Mouse (Mus musculus) hindbrain, postnatal 0 days (tissue): Measurements from ENCODE around the gene Auts2. TPM values are rescaled to one million over a fixed set of nuclear protein-coding genes. Genes with fewer than 3 reads are reported as not detected.
A peak's percentile ranks its signal among the peaks of the same experiment; 100 is the strongest.

ENCODE experiments used
- ATAC-seq: fragments of 200-750 bp; cut with Nextera tagmentation; 2 replicates; pipeline ENCODE4 v1.8.0; 2017; ENCODE audit warnings: mild to moderate bottlenecking, moderate TSS enrichment, moderate library complexity
- DNase-seq: peaks from one replicate; pipeline ENCODE4 v3.0.0-alpha.2; 2015; ENCODE audit warnings: low spot score
- H3K27ac ChIP-seq: fragments of 300-500 bp; sonication (generic); 2 replicates; pipeline ENCODE4 v1.5.1; 2014; ENCODE audit warnings: mild to moderate bottlenecking
- H3K27me3 ChIP-seq: fragments of 300-500 bp; sonication (generic); 2 replicates; pipeline ENCODE4 v1.6.1; 2014; ENCODE audit warnings: low read length, mixed read lengths; ENCODE audit not compliant: insufficient read depth
- H3K36me3 ChIP-seq: fragments of 300-500 bp; sonication (generic); 2 replicates; pipeline ENCODE4 v1.6.1; 2014; ENCODE audit warnings: low read length, mixed read lengths; ENCODE audit not compliant: insufficient read depth
- H3K4me1 ChIP-seq: fragments of 300-500 bp; sonication (generic); 2 replicates; pipeline ENCODE4 v1.6.1; 2014; ENCODE audit warnings: antibody characterized with exemption, low read length, mixed read lengths; ENCODE audit not compliant: insufficient read depth
- H3K4me2 ChIP-seq: fragments of 300-500 bp; sonication (generic); 2 replicates; pipeline ENCODE4 v1.6.1; 2014; ENCODE audit warnings: low read depth, mild to moderate bottlenecking, low read length, moderate library complexity, mixed read lengths
- H3K4me3 ChIP-seq: fragments of 300-500 bp; sonication (generic); 2 replicates; pipeline ENCODE4 v1.5.1; 2014; ENCODE audit warnings: low read length
- H3K9ac ChIP-seq: fragments of 300-500 bp; sonication (generic); replicated peaks from 2 replicates; pipeline ENCODE4 v1.6.1; 2014; ENCODE audit warnings: mild to moderate bottlenecking, low read length, moderate library complexity, mixed read lengths
- H3K9me3 ChIP-seq: fragments of 300-500 bp; sonication (generic); 2 replicates; pipeline ENCODE4 v1.6.1; 2016; ENCODE audit warnings: low read length, mixed read lengths
- CTCF ChIP-seq: IDR thresholded peaks from 2 replicates; pipeline ENCODE4 v1.5.1; 2016; ENCODE audit warnings: antibody characterized with exemption, control low read depth, low read depth
- WGBS: fragments of 180-500 bp; shearing (Covaris S2); extraction: QIAGEN DNeasy Blood & Tissue Kit; methylation state at CpG from one replicate; pipeline ENCODE4 v1.1.7; 2014; 5-methylcytosine and 5-hydroxymethylcytosine counted together
- polyA plus RNA-seq: library from polyadenylated mRNA; unstranded; fragments of >200 nt; fragmentation: Nextera tagmentation; extraction: Ambion mirVana; gene quantifications from 2 replicates; pipeline ENCODE4 v1.2.1, GENCODE M21; 2015
- total RNA-seq: library from RNA; depleted of rRNA; stranded (reverse); fragments of >200 nt; gene quantifications from 2 replicates; pipeline ENCODE4 v1.2.3, GENCODE M21; 2014

Auts2 gene
- total and polyA plus RNA-seq, 2 experiments from 2014 or later, result 39.3 to 54.9 TPM

- Histone ChIP-seq H3K27me3 (no peaks in the 10 kb centered on the region), H3K4me2 (no peak overlapping the region), H3K4me1 (peaks cover 19% of the 10 kb centered on the region), H3K27ac (no peak overlapping the region), H3K9me3 (no peaks in the 10 kb centered on the region), H3K9ac (no peak overlapping the region), H3K36me3 (no peaks in the 10 kb centered on the region), H3K4me3 (no peak overlapping the region)
- WGBS, result 43% methylated on average over 8 of the region's 8 CpGs
- no peak for TF ChIP-seq CTCF
- DNase-seq (no peak), ATAC-seq (no peak)
These were observed 947.4 kb downstream of the Auts2 start for GRCm38 (mm10) chr5:131595730-131596129.

- ATAC-seq (no peak), DNase-seq (no peak)
- H3K9ac ChIP-seq, result no peak overlapping the region
- no peaks in the 10 kb centered on the region for H3K9me3 ChIP-seq
- 61% methylated on average over 3 of the region's 3 CpGs for WGBS
- peaks cover 11% of the 10 kb centered on the region for H3K4me1 ChIP-seq
- no peak overlapping the region for H3K27ac ChIP-seq
- H3K4me3 ChIP-seq, result no peak overlapping the region
- no peak for TF ChIP-seq CTCF
- no peaks in the 10 kb centered on the region for H3K27me3 ChIP-seq
- H3K4me2 ChIP-seq, result no peak overlapping the region
- no peaks in the 10 kb centered on the region for H3K36me3 ChIP-seq
These were observed 948.5 kb downstream of the Auts2 start for GRCm38 (mm10) chr5:131594597-131594996.

- no peak overlapping the region for H3K27ac ChIP-seq
- no peaks in the 10 kb centered on the region for H3K27me3 ChIP-seq
- no peak for ATAC-seq
- no peak overlapping the region for H3K9ac ChIP-seq
- no peaks in the 10 kb centered on the region for H3K36me3 ChIP-seq
- 93% methylated on average over 10 of the region's 10 CpGs for WGBS
- DNase-seq, result no peak
- no peak overlapping the region for H3K4me3 ChIP-seq
- peaks cover 11% of the 10 kb centered on the region for H3K4me1 ChIP-seq
- no peak for TF ChIP-seq CTCF
- H3K4me2 ChIP-seq, result no peak overlapping the region
- no peaks in the 10 kb centered on the region for H3K9me3 ChIP-seq
These were observed 949.9 kb downstream of the Auts2 start for GRCm38 (mm10) chr5:131593261-131593660.

- no peak for DNase-seq
- Histone ChIP-seq H3K27me3 (no peaks in the 10 kb centered on the region), H3K9me3 (no peaks in the 10 kb centered on the region), H3K4me1 (peaks cover 15% of the 10 kb centered on the region), H3K27ac (no peak overlapping the region), H3K36me3 (no peaks in the 10 kb centered on the region), H3K4me3 (no peak overlapping the region), H3K4me2 (no peak overlapping the region), H3K9ac (no peak overlapping the region)
- ATAC-seq, result no peak
- WGBS, result 93% methylated on average over 6 of the region's 6 CpGs
- no peak for TF ChIP-seq CTCF
These were observed 953.1 kb downstream of the Auts2 start for GRCm38 (mm10) chr5:131589948-131590467.

GRCm38 (mm10) chr5:131586332-131586700, 956.8 kb downstream of the Auts2 start:
- 49% methylated on average over 5 of the region's 5 CpGs for WGBS
- H3K4me2 ChIP-seq, result peak overlapping the region; percentile 35
- no peaks in the 10 kb centered on the region for H3K36me3 ChIP-seq
- ATAC-seq (no peak; the same call in 1 of the 2 replicates), DNase-seq (no peak)
- no peak for TF ChIP-seq CTCF
- H3K9ac ChIP-seq, result no peak overlapping the region
- no peaks in the 10 kb centered on the region for H3K9me3 ChIP-seq
- H3K27me3 ChIP-seq, result no peaks in the 10 kb centered on the region
- peaks cover 22% of the 10 kb centered on the region for H3K4me1 ChIP-seq
- H3K4me3 ChIP-seq, result no peak overlapping the region
- peak overlapping the region; percentile 38; the same call in 1 of the 2 replicates for H3K27ac ChIP-seq

- Histone ChIP-seq H3K36me3 (no peaks in the 10 kb centered on the region), H3K9me3 (no peaks in the 10 kb centered on the region), H3K4me3 (no peak overlapping the region), H3K27ac (peak overlapping the region; percentile 38), H3K4me1 (peaks cover 22% of the 10 kb centered on the region), H3K4me2 (peak overlapping the region; percentile 35), H3K9ac (no peak overlapping the region), H3K27me3 (no peaks in the 10 kb centered on the region)
- DNase-seq (peak; percentile 87), ATAC-seq (peak; percentile 87)
- WGBS, result 15% methylated on average over 26 of the region's 26 CpGs
- TF ChIP-seq CTCF, result no peak
These were observed 957.3 kb downstream of the Auts2 start for GRCm38 (mm10) chr5:131585684-131586331.

GRCm38 (mm10) chr5:131584260-131585135, 958.6 kb downstream of the Auts2 start:
- no peak overlapping the region for H3K4me2 ChIP-seq
- ATAC-seq, result peak; percentile 28; the same call in 1 of the 2 replicates
- H3K4me3 ChIP-seq, result no peak overlapping the region
- H3K36me3 ChIP-seq, result no peaks in the 10 kb centered on the region
- TF ChIP-seq CTCF, result no peak
- 28% methylated on average over 12 of the region's 12 CpGs for WGBS
- peaks cover 22% of the 10 kb centered on the region for H3K4me1 ChIP-seq
- H3K9ac ChIP-seq, result no peak overlapping the region
- H3K9me3 ChIP-seq, result no peaks in the 10 kb centered on the region
- no peaks in the 10 kb centered on the region for H3K27me3 ChIP-seq
- DNase-seq, result peak; percentile 58
- no peak overlapping the region for H3K27ac ChIP-seq
